Mouse (Mus musculus) embryonic facial prominence, embryonic 14.5 days (tissue): ENCODE measurements around the gene Gm4353. TPM values are rescaled to one million over a fixed set of nuclear protein-coding genes. Genes with fewer than 3 reads are reported as not detected.
A peak's percentile ranks its signal among the peaks of the same experiment; 100 is the strongest.

Experiments
- ATAC-seq: fragments of 200-750 bp; cut with Nextera tagmentation; 2 replicates; pipeline ENCODE4 v1.8.0; 2017; ENCODE audit warnings: low read depth, moderate number of reproducible peaks, moderate TSS enrichment
- DNase-seq: peaks from one replicate; pipeline ENCODE4 v3.0.0-alpha.2; 2015; ENCODE audit warnings: low spot score
- H3K27ac ChIP-seq: fragments of 300-500 bp; sonication (generic); replicated peaks from 2 replicates; pipeline ENCODE4 v1.5.1; 2014; ENCODE audit warnings: low read depth, mild to moderate bottlenecking, low read length, moderate library complexity
- H3K27me3 ChIP-seq: fragments of 300-500 bp; sonication (generic); replicated peaks from 2 replicates; pipeline ENCODE4 v1.6.1; 2014; ENCODE audit warnings: low read length; ENCODE audit not compliant: control insufficient read depth, insufficient read depth
- H3K36me3 ChIP-seq: fragments of 300-500 bp; sonication (generic); 2 replicates; pipeline ENCODE4 v1.6.1; 2014; ENCODE audit warnings: low read length, mixed read lengths; ENCODE audit not compliant: control insufficient read depth, insufficient read depth
- H3K4me1 ChIP-seq: fragments of 300-500 bp; sonication (generic); 2 replicates; pipeline ENCODE4 v1.6.1; 2014; ENCODE audit warnings: antibody characterized with exemption, low read length; ENCODE audit not compliant: control insufficient read depth, insufficient read depth
- H3K4me2 ChIP-seq: fragments of 300-500 bp; sonication (generic); 2 replicates; pipeline ENCODE4 v1.6.1; 2014; ENCODE audit warnings: low read depth, mild to moderate bottlenecking, low read length, moderate library complexity, mixed read lengths
- H3K4me3 ChIP-seq: fragments of 300-500 bp; sonication (generic); 2 replicates; pipeline ENCODE4 v1.5.1; 2014; ENCODE audit warnings: low read depth, mild to moderate bottlenecking, low read length
- H3K9ac ChIP-seq: fragments of 300-500 bp; sonication (generic); 2 replicates; pipeline ENCODE4 v1.6.1; 2014; ENCODE audit warnings: low read depth, mild to moderate bottlenecking, low read length, moderate library complexity, mixed read lengths
- H3K9me3 ChIP-seq: fragments of 300-500 bp; sonication (generic); 2 replicates; pipeline ENCODE4 v1.6.1; 2016; ENCODE audit warnings: low read length; ENCODE audit not compliant: control insufficient read depth
- WGBS: fragments of 180-500 bp; shearing (Covaris S2); extraction: QIAGEN DNeasy Blood & Tissue Kit; methylation state at CpG from one replicate; pipeline ENCODE4 v1.1.7; 2014; 5-methylcytosine and 5-hydroxymethylcytosine counted together
- polyA plus RNA-seq: library from polyadenylated mRNA; unstranded; fragments of >200 nt; fragmentation: Nextera tagmentation; extraction: Ambion mirVana; gene quantifications from 2 replicates; pipeline ENCODE4 v1.2.1, GENCODE M21; 2014

Gene Gm4353
- polyA plus RNA-seq, 1 experiment from 2014 or later = 0.88 TPM

DNA sequence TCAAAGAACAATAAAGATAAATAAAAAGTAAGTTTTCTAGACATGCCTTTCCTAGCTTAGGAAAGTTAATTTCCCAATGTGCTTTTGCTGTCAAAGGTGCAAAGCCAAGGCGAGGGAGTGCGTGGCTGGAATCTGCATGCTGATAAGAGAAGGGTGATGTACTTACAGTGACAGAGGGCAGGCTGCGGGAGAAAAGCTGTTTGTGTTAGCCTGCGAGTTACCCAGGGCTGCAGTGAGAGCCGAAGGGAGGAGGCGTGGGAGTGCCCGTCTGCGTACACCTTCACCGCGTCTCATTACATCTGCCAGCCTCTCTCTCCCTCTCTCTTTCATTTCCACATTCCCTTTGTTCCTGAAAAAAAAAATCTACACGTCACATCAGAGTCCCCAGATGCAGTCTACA lies 45.9 kb downstream of the Gm4353 start, which contains the start of gene Sox6:
Gene Sox6 (minus strand): TSS at position 286 of the 400 bp plus-strand sequence.
- Histone ChIP-seq H3K4me3 (peak within 1 kb of the TSS; percentile 64), H3K9ac (peak within 1 kb of the TSS; percentile 50), H3K27ac (peak within 1 kb of the TSS; percentile 4), H3K4me2 (peak within 1 kb of the TSS; percentile 99), H3K9me3 (no peaks in the 10 kb centered on the region), H3K36me3 (no peaks in the 10 kb centered on the region), H3K4me1 (0 out of 2 replicates have a peak, but pooled peaks cover 4% of the 10 kb centered on the region), H3K27me3 (peaks cover 70% of the 10 kb centered on the region)
- under 1% methylated on average over 11 of the region's 11 CpGs for WGBS
- DNase-seq = peak; percentile 25
- ATAC-seq = no peak

DNA sequence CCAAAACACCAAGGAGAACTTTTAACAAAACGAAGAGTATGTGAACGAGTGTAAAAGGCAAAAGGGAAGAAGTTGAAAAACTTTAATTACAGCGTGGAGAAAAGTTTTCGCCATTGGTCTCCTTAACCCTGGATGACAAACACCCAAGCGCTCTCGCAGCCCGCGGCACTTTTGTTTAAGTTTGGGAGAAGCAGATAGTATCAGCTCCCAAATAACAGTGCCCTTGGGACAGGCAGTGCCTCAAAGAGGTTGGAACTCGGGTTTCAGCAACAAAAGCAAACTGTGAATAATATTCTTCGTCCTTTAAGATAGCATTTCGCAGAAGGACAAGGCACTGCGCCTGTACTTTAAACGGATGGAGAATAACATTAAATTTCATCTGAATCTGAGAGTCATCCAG lies 46.4 kb downstream of the Gm4353 start:
- DNase-seq (peak; percentile 32), ATAC-seq (no peak)
- Histone ChIP-seq H3K9me3 (no peaks in the 10 kb centered on the region), H3K4me2 (peak overlapping the region; percentile 99), H3K36me3 (no peaks in the 10 kb centered on the region), H3K27me3 (peaks cover 73% of the 10 kb centered on the region), H3K27ac (no peak overlapping the region), H3K4me3 (peak overlapping the region; percentile 64), H3K4me1 (0 out of 2 replicates have a peak, but pooled peaks cover 4% of the 10 kb centered on the region), H3K9ac (peak overlapping the region; percentile 50)
- WGBS = 2% methylated on average over 13 of the region's 13 CpGs

DNA sequence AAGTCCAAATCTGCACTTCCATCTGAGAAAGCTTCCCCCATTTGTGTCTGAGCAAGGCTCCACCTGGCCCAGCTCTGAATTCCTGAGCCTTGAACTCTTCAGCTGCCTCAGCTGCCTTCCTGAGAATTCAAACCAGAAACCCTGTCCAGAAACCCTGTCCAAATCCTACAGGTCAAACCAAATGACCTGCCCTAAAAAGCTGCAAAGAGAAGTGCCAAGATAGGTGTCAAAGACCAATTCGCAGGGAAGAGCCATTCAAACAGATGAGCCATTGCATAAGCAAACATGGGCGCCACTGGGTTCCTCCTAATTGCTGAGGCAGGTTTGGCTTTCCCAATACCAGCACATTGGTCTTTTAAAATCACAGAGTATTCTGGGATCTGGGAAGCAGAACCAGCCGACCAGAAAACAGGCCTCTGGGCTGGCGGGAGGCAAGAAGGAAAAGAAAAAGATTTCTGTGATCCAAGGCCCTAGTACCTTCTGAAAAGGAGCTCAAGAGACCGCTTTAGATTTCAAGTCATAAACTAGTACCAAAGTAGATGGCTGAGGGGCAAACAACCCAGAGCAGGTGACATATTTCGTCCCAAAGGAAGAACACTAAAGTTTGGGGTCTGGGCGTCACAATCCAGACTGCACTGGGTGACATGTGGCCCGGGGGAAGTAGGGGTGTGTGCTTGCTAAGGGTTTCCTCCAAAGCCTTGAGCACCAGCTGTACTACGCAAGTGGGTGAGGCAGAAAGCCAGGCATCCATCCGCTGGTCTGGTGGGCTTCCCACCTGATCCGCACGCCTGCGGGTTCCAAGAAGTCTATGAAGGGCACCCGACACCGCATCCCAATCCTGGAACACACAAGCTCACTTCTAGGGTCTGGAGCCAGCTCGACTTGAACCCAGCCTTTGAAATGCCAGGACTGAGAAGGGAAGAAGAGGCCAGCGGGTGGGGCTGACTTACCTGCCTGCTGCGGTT lies 47.6 kb downstream of the Gm4353 start:
- no peaks in the 10 kb centered on the region for H3K36me3 ChIP-seq
- 0 out of 2 replicates have a peak, but pooled peaks cover 4% of the 10 kb centered on the region for H3K4me1 ChIP-seq
- WGBS = 23% methylated on average over 18 of the region's 18 CpGs
- peak overlapping the region; percentile 75 for H3K9ac ChIP-seq
- H3K4me2 ChIP-seq = peak overlapping the region; percentile 99
- DNase-seq (no peak), ATAC-seq (no peak)
- H3K27ac ChIP-seq = no peak overlapping the region
- peaks cover 73% of the 10 kb centered on the region for H3K27me3 ChIP-seq
- H3K4me3 ChIP-seq = peak overlapping the region; percentile 64
- H3K9me3 ChIP-seq = no peaks in the 10 kb centered on the region

DNA sequence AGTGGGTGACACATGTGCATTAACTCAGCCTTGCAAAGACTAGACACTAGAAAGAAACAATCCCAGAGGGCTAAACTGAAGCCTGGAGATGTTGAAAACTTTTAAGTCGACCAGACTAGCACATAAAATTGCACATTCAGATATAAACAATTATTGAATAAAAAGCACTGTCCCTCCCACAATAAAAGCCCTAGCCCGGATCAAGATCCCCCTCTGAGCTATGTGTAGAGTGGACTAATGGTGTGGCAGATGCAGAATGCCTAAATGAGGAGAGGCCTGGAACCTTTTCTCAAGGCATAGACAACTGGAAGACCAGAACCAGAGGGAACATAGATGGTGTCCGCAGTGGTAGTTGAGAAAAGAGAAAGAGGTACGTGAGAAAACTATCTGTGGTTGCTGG lies 48.9 kb downstream of the Gm4353 start:
- Histone ChIP-seq H3K36me3 (no peaks in the 10 kb centered on the region), H3K4me3 (peak overlapping the region; percentile 64), H3K27ac (no peak overlapping the region), H3K4me2 (peak overlapping the region; percentile 99), H3K27me3 (peaks cover 68% of the 10 kb centered on the region), H3K9ac (peak overlapping the region; percentile 75), H3K4me1 (peaks cover 8% of the 10 kb centered on the region), H3K9me3 (no peaks in the 10 kb centered on the region)
- 42% methylated on average over 4 of the region's 4 CpGs for WGBS
- DNase-seq (no peak), ATAC-seq (no peak)

DNA sequence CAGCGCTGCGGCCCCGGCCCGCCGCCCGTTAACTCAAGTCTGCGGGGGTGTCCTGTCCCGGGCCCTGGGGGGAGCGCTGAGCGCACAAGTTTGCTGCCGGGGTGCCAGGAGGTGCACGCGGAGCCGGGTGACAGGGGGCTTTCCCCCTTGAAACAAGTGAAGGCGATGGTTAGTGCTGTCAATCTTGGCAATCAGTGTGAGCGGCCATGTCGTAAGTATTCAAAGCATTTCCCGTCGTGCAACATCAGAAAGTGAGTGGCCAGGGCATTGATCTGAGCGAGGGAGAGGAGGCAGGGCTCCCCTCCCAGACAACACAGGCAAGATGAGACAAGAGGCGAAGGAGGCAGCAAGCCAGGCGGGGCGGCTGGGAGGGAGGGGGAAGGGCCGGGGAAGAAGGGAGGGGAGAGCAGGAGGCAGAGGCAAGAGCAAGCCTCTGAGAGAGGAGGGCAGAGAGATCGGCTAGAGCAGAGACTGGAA lies 50.1 kb downstream of the Gm4353 start:
- Histone ChIP-seq H3K4me2 (peak overlapping the region; percentile 99), H3K4me3 (peak overlapping the region; percentile 64), H3K9ac (peak overlapping the region; percentile 75), H3K9me3 (no peaks in the 10 kb centered on the region), H3K27me3 (peaks cover 68% of the 10 kb centered on the region), H3K36me3 (no peaks in the 10 kb centered on the region), H3K27ac (peak overlapping the region; percentile 94), H3K4me1 (peaks cover 8% of the 10 kb centered on the region)
- DNase-seq (peak; percentile 85), ATAC-seq (peak; percentile 32)
- 0% methylated on average over 24 of the region's 25 CpGs for WGBS

DNA sequence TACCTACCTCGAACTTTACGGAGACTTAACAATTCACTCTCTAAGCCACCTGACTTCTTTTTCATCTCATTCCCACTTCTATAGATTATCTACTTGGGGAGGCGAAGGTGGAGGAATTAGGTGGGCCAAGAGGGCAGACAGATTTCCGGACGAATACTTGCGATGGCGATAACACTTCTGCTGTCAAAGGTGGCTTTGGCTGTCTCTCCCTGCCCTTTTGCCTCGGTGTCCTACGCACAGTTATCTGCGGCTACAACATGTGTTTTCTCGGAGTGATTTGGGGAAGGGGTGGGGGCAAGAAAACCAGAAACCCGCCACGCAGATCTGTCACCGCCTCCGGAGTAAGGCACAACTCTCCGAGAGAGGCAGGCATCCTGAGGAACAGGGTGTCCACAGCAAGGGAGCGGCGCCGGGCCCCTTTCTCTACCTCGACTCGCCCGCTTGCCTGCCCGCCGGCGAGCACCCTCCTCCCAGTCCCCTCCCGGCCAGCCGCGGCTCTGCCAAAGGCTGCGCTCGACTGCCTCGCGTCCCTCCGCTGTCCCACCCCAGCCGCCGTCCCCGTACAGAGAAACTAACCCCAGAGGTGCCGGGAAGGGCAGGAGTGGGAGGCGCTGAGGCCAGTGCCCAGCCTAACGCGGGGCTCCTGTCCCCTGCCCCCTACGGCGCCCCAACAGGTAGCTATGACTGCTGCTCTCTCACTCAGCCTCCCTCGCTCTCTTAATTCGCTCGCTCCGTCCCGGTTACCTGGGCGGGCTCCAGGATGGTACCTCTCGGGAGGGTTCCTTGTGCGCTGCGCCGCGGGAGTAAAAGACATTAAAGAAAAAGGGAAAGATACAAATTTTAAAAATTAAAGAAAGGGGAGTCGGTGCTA lies 50.8 kb downstream of the Gm4353 start:
- H3K27ac ChIP-seq = peak overlapping the region; percentile 94
- peak overlapping the region; percentile 64 for H3K4me3 ChIP-seq
- no peaks in the 10 kb centered on the region for H3K9me3 ChIP-seq
- under 1% methylated on average over 35 of the region's 54 CpGs for WGBS
- ATAC-seq = peak; percentile 38
- H3K9ac ChIP-seq = peak overlapping the region; percentile 75
- H3K36me3 ChIP-seq = no peaks in the 10 kb centered on the region
- peaks cover 8% of the 10 kb centered on the region for H3K4me1 ChIP-seq
- peaks cover 62% of the 10 kb centered on the region for H3K27me3 ChIP-seq
- peak; percentile 48 for DNase-seq
- peak overlapping the region; percentile 99 for H3K4me2 ChIP-seq

Other genes starting within 250 kb of the Gm4353 start
- gene Sox6, start 45.8 kb downstream of the Gm4353 start, polyA plus RNA-seq = 46.1 and 49.9 TPM in 2 replicates
- gene 1110004F10Rik, start 45.2 kb downstream of the Gm4353 start, polyA plus RNA-seq = 244 and 274 TPM in 2 replicates
- gene Plekha7, start 223.7 kb upstream of the Gm4353 start, polyA plus RNA-seq = 8.2 and 9.2 TPM in 2 replicates
- 864 and 873 TPM in 2 replicates for gene Rps13, start 249.6 kb upstream of the Gm4353 start, polyA plus RNA-seq